Mouse (Mus musculus) bone marrow macrophage, adult 2 months (primary cell): Measurements from ENCODE around the gene Chtf18. TPM values are rescaled to one million over a fixed set of nuclear protein-coding genes. Genes with fewer than 3 reads are reported as not detected.

Source experiments
- H3K27ac ChIP-seq: 2 replicates; pipeline ENCODE4 v1.5.1; 2012; ENCODE audit warnings: low read depth, low read length; ENCODE audit not compliant: insufficient read depth
- H3K4me1 ChIP-seq: 2 replicates; pipeline ENCODE4 v1.6.1; 2012; ENCODE audit warnings: low read length; ENCODE audit not compliant: control insufficient read depth, insufficient read depth
- H3K4me3 ChIP-seq: 2 replicates; pipeline ENCODE4 v1.5.1; 2012; ENCODE audit warnings: mild to moderate bottlenecking, low read length, moderate library complexity; ENCODE audit not compliant: insufficient read depth
- CTCF ChIP-seq: IDR thresholded peaks from 2 replicates; pipeline ENCODE4 v1.5.1; 2012; ENCODE audit warnings: low read depth, mild to moderate bottlenecking, low read length, moderate library complexity
- POLR2A ChIP-seq: IDR thresholded peaks from 2 replicates; pipeline ENCODE4 v1.6.1; 2012; ENCODE audit warnings: mild to moderate bottlenecking, low read depth, low read length, borderline replicate concordance
- polyA plus RNA-seq: library from polyadenylated mRNA; stranded (reverse); fragments of >200 nt; gene quantifications from 2 replicates; pipeline ENCODE4 v1.2.4, GENCODE M21; 2012; ENCODE audit not compliant: missing spikeins, insufficient read depth, insufficient read length

Gene Chtf18
- polyA plus RNA-seq, 1 experiment = 14.1 TPM

DNA sequence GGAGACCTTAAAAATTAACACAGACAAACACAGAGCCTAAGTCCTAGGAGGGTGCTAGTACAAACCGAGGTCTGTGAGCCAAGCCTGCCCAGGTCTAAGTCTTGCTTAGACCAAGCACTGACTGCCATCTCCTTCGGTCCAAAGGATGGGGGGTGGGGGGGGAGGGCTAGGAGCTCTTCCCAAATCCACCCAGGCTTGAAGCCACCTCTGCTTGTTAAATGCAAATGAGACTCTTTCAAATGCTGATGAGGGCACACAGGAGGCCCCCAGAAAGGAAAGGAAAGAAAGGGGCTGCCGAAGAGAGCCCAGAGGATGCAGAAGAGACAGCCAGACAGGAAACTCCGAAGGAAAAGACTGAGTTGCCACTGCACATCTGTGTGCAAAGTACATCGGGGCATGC lies 47.4 kb downstream of the Chtf18 start:
- no peak overlapping the region for H3K4me3 ChIP-seq
- no peak overlapping the region for H3K27ac ChIP-seq
- TF ChIP-seq CTCF (no peak), POLR2A (no peak)
- H3K4me1 ChIP-seq = peaks cover 10% of the 10 kb centered on the region

DNA sequence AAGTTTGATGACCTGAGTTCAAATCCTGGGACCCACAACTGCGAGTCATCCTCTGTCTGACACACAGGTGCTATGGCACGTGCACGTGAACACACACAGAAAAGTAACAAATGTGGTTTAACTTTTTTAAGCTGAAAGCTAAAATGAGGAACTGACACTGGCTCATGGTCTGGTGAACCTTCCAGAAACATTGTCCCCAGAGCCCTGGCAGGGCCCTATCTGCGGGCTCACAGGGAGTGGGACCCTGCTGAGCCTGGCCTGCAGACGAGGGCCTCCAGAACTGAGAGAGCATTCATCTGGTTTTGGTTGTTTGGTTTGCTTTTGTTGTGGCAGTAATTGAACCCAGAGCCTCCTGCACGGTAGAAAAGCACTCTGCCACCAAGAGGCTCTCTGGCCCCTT lies 49.2 kb downstream of the Chtf18 start:
- Histone ChIP-seq H3K4me3 (no peak overlapping the region), H3K4me1 (peaks cover 10% of the 10 kb centered on the region), H3K27ac (no peak overlapping the region)
- TF ChIP-seq CTCF (no peak), POLR2A (no peak)

DNA sequence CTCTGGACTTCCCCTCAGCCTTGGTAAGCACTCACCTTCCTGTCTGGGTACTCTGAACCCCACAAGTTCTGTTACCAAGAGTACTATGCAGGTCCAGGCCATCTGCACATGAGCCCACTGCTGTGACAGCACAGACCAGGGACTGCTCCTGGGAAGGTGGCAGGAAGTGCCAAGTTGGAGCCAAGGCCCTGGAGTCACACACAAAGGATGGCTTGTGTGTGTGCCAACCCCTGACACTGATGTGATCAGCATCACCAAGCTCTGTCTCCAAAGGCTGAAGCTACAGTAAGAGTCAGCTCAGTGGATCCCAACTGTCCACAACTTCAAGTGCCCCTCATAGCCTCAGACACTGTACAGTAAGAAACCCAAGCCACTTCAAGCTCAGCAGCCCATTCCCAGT lies 54.2 kb downstream of the Chtf18 start:
- 0 out of 2 replicates have a peak, but pooled peaks cover under 1% of the 10 kb centered on the region for H3K4me1 ChIP-seq
- TF ChIP-seq CTCF (no peak), POLR2A (no peak)
- H3K27ac ChIP-seq = no peak overlapping the region
- H3K4me3 ChIP-seq = no peak overlapping the region

Other genes with a start within 250 kb of the Chtf18 start
- gene Sstr5, start 230.1 kb downstream of the Chtf18 start, polyA plus RNA-seq = not detected in 2 replicates
- gene Sox8, start 156.7 kb downstream of the Chtf18 start, polyA plus RNA-seq = not detected in 2 replicates
- gene Lmf1, start 148.3 kb downstream of the Chtf18 start, polyA plus RNA-seq = 21.4 and 22.5 TPM in 2 replicates
- gene Gng13, start 10.2 kb downstream of the Chtf18 start, polyA plus RNA-seq = not detected in 2 replicates
- 10.1 and 10.2 TPM in 2 replicates for gene Rpusd1, start 251 bp upstream of the Chtf18 start, polyA plus RNA-seq
- gene Mslnl, start 8.6 kb upstream of the Chtf18 start, polyA plus RNA-seq = not detected in 2 replicates
- not detected in 2 replicates for gene Msln, start 27.0 kb upstream of the Chtf18 start, polyA plus RNA-seq
- 36.9 and 40.9 TPM in 2 replicates for gene Narfl, start 46.4 kb upstream of the Chtf18 start, polyA plus RNA-seq
- gene Haghl, start 58.3 kb upstream of the Chtf18 start, polyA plus RNA-seq = 30.4 and 31.0 TPM in 2 replicates
- gene Ccdc78, start 59.2 kb upstream of the Chtf18 start, polyA plus RNA-seq = not detected in 2 replicates
- gene Fam173a, start 65.5 kb upstream of the Chtf18 start, polyA plus RNA-seq = 64.5 and 70.6 TPM in 2 replicates
- gene AC134908.4, start 68.2 kb upstream of the Chtf18 start, polyA plus RNA-seq = not detected in 2 replicates
- gene Metrn, start 69.7 kb upstream of the Chtf18 start, polyA plus RNA-seq = 13.1 and 14.6 TPM in 2 replicates
- not detected in 2 replicates for gene Fbxl16, start 81.7 kb upstream of the Chtf18 start, polyA plus RNA-seq
- 11.9 and 14.0 TPM in 2 replicates for gene Wdr24, start 96.2 kb upstream of the Chtf18 start, polyA plus RNA-seq
- 16.3 and 18.0 TPM in 2 replicates for gene Jmjd8, start 101.4 kb upstream of the Chtf18 start, polyA plus RNA-seq
- gene Stub1, start 106.0 kb upstream of the Chtf18 start, polyA plus RNA-seq = 84.9 and 89.7 TPM in 2 replicates
- 1.6 and 3.7 TPM in 2 replicates for gene Rhbdl1, start 109.9 kb upstream of the Chtf18 start, polyA plus RNA-seq
- gene Gm20683, start 114.3 kb upstream of the Chtf18 start, polyA plus RNA-seq = 1.5 TPM in 1 of 2 replicates, not detected in the other
- 30.8 and 35.1 TPM in 2 replicates for gene Rhot2, start 117.4 kb upstream of the Chtf18 start, polyA plus RNA-seq
- 11.7 and 13.1 TPM in 2 replicates for gene Wdr90, start 134.1 kb upstream of the Chtf18 start, polyA plus RNA-seq
- 10.3 and 16.6 TPM in 2 replicates for gene Mcrip2, start 141.3 kb upstream of the Chtf18 start, polyA plus RNA-seq
- 16.1 and 17.0 TPM in 2 replicates for gene Mettl26, start 147.7 kb upstream of the Chtf18 start, polyA plus RNA-seq
- 0.84 and 1.4 TPM in 2 replicates for gene Wfikkn1, start 153.4 kb upstream of the Chtf18 start, polyA plus RNA-seq
- gene Rab40c, start 192.3 kb upstream of the Chtf18 start, polyA plus RNA-seq = 30.0 and 32.8 TPM in 2 replicates
- 51.1 and 53.4 TPM in 2 replicates for gene Pigq, start 217.5 kb upstream of the Chtf18 start, polyA plus RNA-seq
- not detected in 2 replicates for gene Nhlrc4, start 217.5 kb upstream of the Chtf18 start, polyA plus RNA-seq
- not detected in 2 replicates for gene A930017K11Rik, start 225.1 kb upstream of the Chtf18 start, polyA plus RNA-seq